Mouse (Mus musculus) neural tube, embryonic 13.5 days (tissue): ENCODE measurements around the gene Wdr20rt. TPM values are rescaled to one million over a fixed set of nuclear protein-coding genes. Genes with fewer than 3 reads are reported as not detected.
"Not testable (repeated sequence)": the region's sequence is repeated elsewhere in the genome, so short reads cannot be mapped to it uniquely, and the experiment has no call there.

Experiments
- ATAC-seq: fragments of 200-750 bp; cut with Nextera tagmentation; 2 replicates; pipeline ENCODE4 v1.8.0; 2017; ENCODE audit warnings: low read depth, mild to moderate bottlenecking, moderate TSS enrichment, moderate library complexity
- H3K27ac ChIP-seq: fragments of 300-500 bp; sonication (generic); replicated peaks from 2 replicates; pipeline ENCODE4 v1.5.1; 2015; ENCODE audit warnings: moderate library complexity, mild to moderate bottlenecking, inconsistent platforms
- H3K27me3 ChIP-seq: fragments of 300-500 bp; sonication (generic); 2 replicates; pipeline ENCODE4 v1.6.1; 2015; ENCODE audit warnings: mild to moderate bottlenecking, inconsistent platforms
- H3K36me3 ChIP-seq: fragments of 300-500 bp; sonication (generic); 2 replicates; pipeline ENCODE4 v1.6.1; 2015; ENCODE audit warnings: mild to moderate bottlenecking, inconsistent platforms
- H3K4me1 ChIP-seq: fragments of 300-500 bp; sonication (generic); replicated peaks from 2 replicates; pipeline ENCODE4 v1.6.1; 2015; ENCODE audit warnings: inconsistent platforms
- H3K4me2 ChIP-seq: fragments of 300-500 bp; sonication (generic); 2 replicates; pipeline ENCODE4 v1.6.1; 2015; ENCODE audit warnings: inconsistent platforms, mild to moderate bottlenecking, moderate library complexity
- H3K4me3 ChIP-seq: fragments of 300-500 bp; sonication (generic); 2 replicates; pipeline ENCODE4 v1.5.1; 2015; ENCODE audit warnings: mild to moderate bottlenecking, inconsistent platforms
- H3K9ac ChIP-seq: fragments of 300-500 bp; sonication (generic); 2 replicates; pipeline ENCODE4 v1.6.1; 2015; ENCODE audit warnings: moderate library complexity, mild to moderate bottlenecking, inconsistent platforms
- H3K9me3 ChIP-seq: fragments of 300-500 bp; sonication (generic); 2 replicates; pipeline ENCODE4 v1.6.1; 2016; ENCODE audit warnings: inconsistent platforms
- WGBS: fragments of 180-500 bp; shearing (Covaris S2); methylation state at CpG from one replicate; pipeline ENCODE4 v1.1.7; 2015; 5-methylcytosine and 5-hydroxymethylcytosine counted together
- polyA plus RNA-seq: library from polyadenylated mRNA; unstranded; fragments of >200 nt; fragmentation: Nextera tagmentation; extraction: Ambion mirVana; gene quantifications from 2 replicates; pipeline ENCODE4 v1.2.1, GENCODE M21; 2015

Gene Wdr20rt
- polyA plus RNA-seq: not detected in 2 replicates

- WGBS: 96% methylated on average over 22 of the region's 22 CpGs
- no peaks in the 10 kb centered on the region for H3K9me3 ChIP-seq
- no peak within 1 kb of the TSS for H3K4me3 ChIP-seq
- no peak within 1 kb of the TSS for H3K9ac ChIP-seq
- ATAC-seq: no peak
- no peak within 1 kb of the TSS for H3K4me2 ChIP-seq
- no peak within 1 kb of the TSS for H3K27ac ChIP-seq
- no peaks in the 10 kb centered on the region for H3K27me3 ChIP-seq
- no peaks in the 10 kb centered on the region for H3K4me1 ChIP-seq
- no peaks in the 10 kb centered on the region for H3K36me3 ChIP-seq
Observed at GRCm38 (mm10) chr12:65225467-65225945, at the start of gene Wdr20rt. Gene Wdr20rt (plus strand): TSS chr12:65225517.

GRCm38 (mm10) chr12:65187365-65187764, 38.0 kb upstream of the Wdr20rt start:
- Histone ChIP-seq H3K27ac (no peak overlapping the region), H3K4me1 (no peaks in the 10 kb centered on the region), H3K27me3 (no peaks in the 10 kb centered on the region), H3K9me3 (no peaks in the 10 kb centered on the region), H3K36me3 (no peaks in the 10 kb centered on the region), H3K9ac (no peak overlapping the region), H3K4me3 (no peak overlapping the region), H3K4me2 (no peak overlapping the region)
- ATAC-seq: no peak
- 60% methylated on average over 3 of the region's 3 CpGs for WGBS

GRCm38 (mm10) chr12:65189213-65189612, 36.1 kb upstream of the Wdr20rt start:
- Histone ChIP-seq H3K36me3 (no peaks in the 10 kb centered on the region), H3K9ac (no peak overlapping the region), H3K4me1 (no peaks in the 10 kb centered on the region), H3K9me3 (no peaks in the 10 kb centered on the region), H3K27me3 (no peaks in the 10 kb centered on the region), H3K27ac (no peak overlapping the region), H3K4me3 (no peak overlapping the region), H3K4me2 (no peak overlapping the region)
- ATAC-seq: no peak
- WGBS: 83% methylated on average over 2 of the region's 2 CpGs

- ATAC-seq: no peak
- no peaks in the 10 kb centered on the region for H3K27me3 ChIP-seq
- no peaks in the 10 kb centered on the region for H3K36me3 ChIP-seq
- H3K4me1 ChIP-seq: no peaks in the 10 kb centered on the region
- H3K4me3 ChIP-seq: no peak overlapping the region
- no peak overlapping the region for H3K4me2 ChIP-seq
- no peaks in the 10 kb centered on the region for H3K9me3 ChIP-seq
- WGBS: 74% methylated on average over 5 of the region's 5 CpGs
- H3K27ac ChIP-seq: no peak overlapping the region
- H3K9ac ChIP-seq: no peak overlapping the region
Observed at GRCm38 (mm10) chr12:65194003-65194530, 31.2 kb upstream of the Wdr20rt start.

GRCm38 (mm10) chr12:65201812-65202211, 23.5 kb upstream of the Wdr20rt start:
- no peak overlapping the region for H3K9ac ChIP-seq

GRCm38 (mm10) chr12:65206431-65206830, 18.9 kb upstream of the Wdr20rt start:
- H3K27ac ChIP-seq: no peak overlapping the region
- no peak for ATAC-seq
- H3K27me3 ChIP-seq: no peaks in the 10 kb centered on the region
- no peak overlapping the region for H3K4me2 ChIP-seq
- H3K9ac ChIP-seq: no peak overlapping the region
- WGBS: 28% methylated on average over 1 of the region's 1 CpGs
- no peaks in the 10 kb centered on the region for H3K4me1 ChIP-seq
- H3K36me3 ChIP-seq: no peaks in the 10 kb centered on the region
- H3K9me3 ChIP-seq: no peaks in the 10 kb centered on the region
- no peak overlapping the region for H3K4me3 ChIP-seq

More at GRCm38 (mm10) chr12:65201812-65202211, 23.5 kb upstream of the Wdr20rt start:
- no peak overlapping the region for H3K27ac ChIP-seq
- no peaks in the 10 kb centered on the region for H3K27me3 ChIP-seq
- ATAC-seq: no peak
- H3K9me3 ChIP-seq: no peaks in the 10 kb centered on the region
- H3K4me2 ChIP-seq: no peak overlapping the region
- no peaks in the 10 kb centered on the region for H3K4me1 ChIP-seq
- WGBS: 96% methylated on average over 2 of the region's 2 CpGs
- H3K4me3 ChIP-seq: no peak overlapping the region
- no peaks in the 10 kb centered on the region for H3K36me3 ChIP-seq

GRCm38 (mm10) chr12:65216404-65216840, 8.9 kb upstream of the Wdr20rt start:
- H3K27ac ChIP-seq: no peak overlapping the region
- no peaks in the 10 kb centered on the region for H3K36me3 ChIP-seq
- no peaks in the 10 kb centered on the region for H3K9me3 ChIP-seq
- peaks cover 5% of the 10 kb centered on the region; the same call in 1 of the 2 replicates for H3K4me1 ChIP-seq
- WGBS: 40% methylated on average over 6 of the region's 6 CpGs
- H3K4me3 ChIP-seq: no peak overlapping the region
- ATAC-seq: no peak
- no peaks in the 10 kb centered on the region for H3K27me3 ChIP-seq
- H3K9ac ChIP-seq: no peak overlapping the region
- no peak overlapping the region for H3K4me2 ChIP-seq

GRCm38 (mm10) chr12:65228628-65229027, 3.3 kb downstream of the Wdr20rt start:
- 79% methylated on average over 6 of the region's 6 CpGs for WGBS
- Histone ChIP-seq H3K36me3 (no peaks in the 10 kb centered on the region), H3K4me1 (no peaks in the 10 kb centered on the region), H3K4me3 (no peak overlapping the region), H3K9ac (no peak overlapping the region), H3K9me3 (no peaks in the 10 kb centered on the region), H3K27ac (no peak overlapping the region), H3K27me3 (no peaks in the 10 kb centered on the region), H3K4me2 (no peak overlapping the region)
- ATAC-seq: no peak

GRCm38 (mm10) chr12:65229041-65229440, 3.7 kb downstream of the Wdr20rt start:
- Histone ChIP-seq H3K4me1 (no peaks in the 10 kb centered on the region), H3K27ac (no peak overlapping the region), H3K9ac (no peak overlapping the region), H3K36me3 (no peaks in the 10 kb centered on the region), H3K9me3 (no peaks in the 10 kb centered on the region), H3K4me2 (no peak overlapping the region), H3K4me3 (no peak overlapping the region), H3K27me3 (no peaks in the 10 kb centered on the region)
- no peak for ATAC-seq

- 86% methylated on average over 2 of the region's 2 CpGs for WGBS
- not testable (repeated sequence) for H3K27ac ChIP-seq, ATAC-seq, H3K4me2 ChIP-seq, H3K36me3 ChIP-seq, H3K9ac ChIP-seq, H3K9me3 ChIP-seq, H3K4me3 ChIP-seq, H3K27me3 ChIP-seq, H3K4me1 ChIP-seq
Observed at GRCm38 (mm10) chr12:65232801-65233200, 7.5 kb downstream of the Wdr20rt start.

- Histone ChIP-seq H3K9ac (no peak overlapping the region), H3K27me3 (no peaks in the 10 kb centered on the region), H3K9me3 (no peaks in the 10 kb centered on the region), H3K27ac (no peak overlapping the region), H3K4me2 (no peak overlapping the region), H3K36me3 (no peaks in the 10 kb centered on the region), H3K4me3 (no peak overlapping the region), H3K4me1 (no peaks in the 10 kb centered on the region)
- WGBS: 95% methylated on average over 10 of the region's 10 CpGs
- no peak for ATAC-seq
Observed at GRCm38 (mm10) chr12:65250116-65250738, 24.9 kb downstream of the Wdr20rt start.

- no peak for ATAC-seq
- Histone ChIP-seq H3K4me3 (no peak overlapping the region), H3K9ac (no peak overlapping the region), H3K4me1 (peaks cover 13% of the 10 kb centered on the region; the same call in 1 of the 2 replicates), H3K36me3 (no peaks in the 10 kb centered on the region), H3K27me3 (no peaks in the 10 kb centered on the region), H3K9me3 (no peaks in the 10 kb centered on the region), H3K4me2 (no peak overlapping the region), H3K27ac (no peak overlapping the region)
Observed at GRCm38 (mm10) chr12:65256887-65257286, 31.6 kb downstream of the Wdr20rt start.
